8 mouse cellular contexts compared by ENCODE assay signal in genomic region chr12:101819570-101819969, GRCm38 (mm10). TPM values are rescaled to one million over a fixed set of nuclear protein-coding genes. Genes with fewer than 3 reads are reported as not detected.
DNase-seq lines count a peak whose midpoint lies in the region; ATAC-seq and TF ChIP-seq lines count a peak whose summit lies in the region.

No protein-coding gene starts in this region.

- H3K9me3 ChIP-seq in kidney, embryonic 15.5 days (replicated peaks): no peaks in the 10 kb centered on the region
- H3K9me3 ChIP-seq in embryonic facial prominence, embryonic 14.5 days (ENCODE audit: control insufficient read depth, low read length): no peaks in the 10 kb centered on the region
- no peaks in the 10 kb centered on the region for H3K9me3 ChIP-seq in intestine, embryonic 15.5 days
- no peaks in the 10 kb centered on the region for H3K9me3 ChIP-seq in midbrain, postnatal 0 days (ENCODE audit: low read length)

- 0 out of 2 replicates have a peak, but pooled peaks have one; percentile 49 for ATAC-seq in kidney, embryonic 15.5 days (replicated peaks; ENCODE audit: low FRiP score)
- ATAC-seq in embryonic facial prominence, embryonic 14.5 days (ENCODE audit: low read depth): no peak
- ATAC-seq in intestine, embryonic 15.5 days: no peak
- 0 out of 2 replicates have a peak, but pooled peaks have one; percentile 15 for ATAC-seq in midbrain, postnatal 0 days (ENCODE audit: low FRiP score)
- no peak for ATAC-seq in erythroid progenitor cell, adult 5-6 weeks (replicated peaks; ENCODE audit: low FRiP score, poor library complexity, severe bottlenecking)

- H3K27me3 ChIP-seq in kidney, embryonic 15.5 days: peaks cover 12% of the 10 kb centered on the region; the same call in 1 of the 2 replicates
- no peaks in the 10 kb centered on the region for H3K27me3 ChIP-seq in embryonic facial prominence, embryonic 14.5 days (replicated peaks; ENCODE audit: control insufficient read depth, insufficient read depth, low read length)
- H3K27me3 ChIP-seq in intestine, embryonic 15.5 days (replicated peaks): no peaks in the 10 kb centered on the region
- no peaks in the 10 kb centered on the region; the same call in 1 of the 2 replicates for H3K27me3 ChIP-seq in midbrain, postnatal 0 days (ENCODE audit: insufficient read depth, low read length)

- TF ChIP-seq CTCF in midbrain, postnatal 0 days (IDR thresholded peaks at IDR 0.05): no peak

- DNase-seq in kidney, adult 8-10 months: no peak
- no peak for DNase-seq in embryonic facial prominence, embryonic 14.5 days (ENCODE audit: low spot score)
- no peak for DNase-seq in midbrain, postnatal 0 days (ENCODE audit: low spot score)
- no peak for DNase-seq in adrenal gland, postnatal 36 days
- no peak for DNase-seq in layer of hippocampus, adult 8-10 months (ENCODE audit: low spot score in 2 of 2)

- H3K4me1 ChIP-seq in kidney, embryonic 15.5 days: peaks cover 11% of the 10 kb centered on the region
- H3K4me1 ChIP-seq in embryonic facial prominence, embryonic 14.5 days (ENCODE audit: control insufficient read depth, insufficient read depth, low read length): peaks cover 20% of the 10 kb centered on the region
- H3K4me1 ChIP-seq in intestine, embryonic 15.5 days (replicated peaks): peaks cover 11% of the 10 kb centered on the region
- H3K4me1 ChIP-seq in midbrain, postnatal 0 days (ENCODE audit: insufficient read depth, low read length): peaks cover 4% of the 10 kb centered on the region; the same call in 1 of the 2 replicates

- 31% methylated on average over 9 of the region's 9 CpGs for WGBS in kidney, embryonic 15.5 days
- WGBS in embryonic facial prominence, embryonic 14.5 days: 39% methylated on average over 9 of the region's 9 CpGs
- WGBS in intestine, embryonic 15.5 days: 35% methylated on average over 9 of the region's 9 CpGs
- 48% methylated on average over 9 of the region's 9 CpGs for WGBS in midbrain, postnatal 0 days

- H3K27ac ChIP-seq in kidney, embryonic 15.5 days: peak overlapping the region; percentile 87; the same call in 1 of the 2 replicates
- H3K27ac ChIP-seq in embryonic facial prominence, embryonic 14.5 days (replicated peaks; ENCODE audit: low read depth, low read length): peak overlapping the region; percentile 95; the same call in 1 of the 2 replicates
- H3K27ac ChIP-seq in intestine, embryonic 15.5 days: no peak overlapping the region
- no peak overlapping the region for H3K27ac ChIP-seq in midbrain, postnatal 0 days (ENCODE audit: low read depth, low read length)

- 0 out of 2 replicates have a peak overlapping the region, but pooled peaks have one; percentile 47 for H3K9ac ChIP-seq in kidney, embryonic 15.5 days
- H3K9ac ChIP-seq in embryonic facial prominence, embryonic 14.5 days (ENCODE audit: low read depth, low read length): peak overlapping the region; percentile 61; the same call in 1 of the 2 replicates
- H3K9ac ChIP-seq in intestine, embryonic 15.5 days: peak overlapping the region; percentile 32; the same call in 1 of the 2 replicates
- H3K9ac ChIP-seq in midbrain, postnatal 0 days (replicated peaks; ENCODE audit: low read length, poor library complexity, severe bottlenecking): no peak overlapping the region

- H3K4me3 ChIP-seq in kidney, embryonic 15.5 days (replicated peaks): peak overlapping the region; percentile 58
- peak overlapping the region; percentile 56 for H3K4me3 ChIP-seq in embryonic facial prominence, embryonic 14.5 days (ENCODE audit: low read depth, low read length)
- peak overlapping the region; percentile 51 for H3K4me3 ChIP-seq in intestine, embryonic 15.5 days (replicated peaks)
- peak overlapping the region; percentile 56 for H3K4me3 ChIP-seq in midbrain, postnatal 0 days (ENCODE audit: low read depth, low read length)

- peak overlapping the region; percentile 97 for H3K4me2 ChIP-seq in kidney, embryonic 15.5 days
- H3K4me2 ChIP-seq in embryonic facial prominence, embryonic 14.5 days (ENCODE audit: low read depth, low read length): peak overlapping the region; percentile 87
- peak overlapping the region; percentile 97 for H3K4me2 ChIP-seq in intestine, embryonic 15.5 days (replicated peaks)
- H3K4me2 ChIP-seq in midbrain, postnatal 0 days (ENCODE audit: low read depth, low read length, poor library complexity, severe bottlenecking): peak overlapping the region; percentile 98

- H3K36me3 ChIP-seq in kidney, embryonic 15.5 days: no peaks in the 10 kb centered on the region
- H3K36me3 ChIP-seq in embryonic facial prominence, embryonic 14.5 days (ENCODE audit: control insufficient read depth, insufficient read depth, low read length): no peaks in the 10 kb centered on the region
- no peaks in the 10 kb centered on the region for H3K36me3 ChIP-seq in intestine, embryonic 15.5 days
- no peaks in the 10 kb centered on the region for H3K36me3 ChIP-seq in midbrain, postnatal 0 days (ENCODE audit: insufficient read depth, low read length)

RNA-seq across cellular contexts. Expression of gene Fbln5, which starts 0.7 kb away (rescaled TPM):
- 111 and 112 TPM in 2 replicates for polyA plus RNA-seq in kidney, embryonic 15.5 days (2015; fragmentation: Nextera tagmentation; extraction: Ambion mirVana)
- 143 and 156 TPM in 2 replicates for polyA plus RNA-seq in embryonic facial prominence, embryonic 14.5 days (2014; fragmentation: Nextera tagmentation; extraction: Ambion mirVana)
- 62.5 and 63.9 TPM in 2 replicates for polyA plus RNA-seq in intestine, embryonic 15.5 days (2015; fragmentation: Nextera tagmentation; extraction: Ambion mirVana)
- total RNA-seq in midbrain, postnatal 0 days (2014; rRNA removed): 10.7 and 11.0 TPM in 2 replicates
- 16.7 and 19.8 TPM in 2 replicates for polyA plus RNA-seq in midbrain, postnatal 0 days (2015; fragmentation: Nextera tagmentation; extraction: Ambion mirVana)
- total RNA-seq in erythroid progenitor cell, adult 5-6 weeks (2015; ENCODE audit: low replicate concordance): not detected in 2 replicates
- 1.3 TPM in 1 of 2 replicates, not detected in the other for total RNA-seq in erythroid progenitor cell, adult 5-6 weeks (2017; ENCODE audit: low replicate concordance)
- 10 to 100 TPM; 67.9 to 72.8 TPM for total RNA-seq in adrenal gland, postnatal 36 days (2021)
- 1 to 10 TPM; 4.7 to 7.6 (median 6.0) TPM for total RNA-seq in layer of hippocampus, adult 8-10 months (2022)

Comparison
In these comparisons a context has a peak if more than half of its experiments do, and no peak if none do; other contexts are left out.
1. ATAC-seq: peak in kidney, embryonic 15.5 days (single experiment) and midbrain, postnatal 0 days (single experiment); none in embryonic facial prominence, embryonic 14.5 days (single experiment), intestine, embryonic 15.5 days (single experiment) and erythroid progenitor cell, adult 5-6 weeks (single experiment).
2. H3K27ac ChIP-seq: peak in kidney, embryonic 15.5 days (single experiment) and embryonic facial prominence, embryonic 14.5 days (single experiment); none in intestine, embryonic 15.5 days (single experiment) and midbrain, postnatal 0 days (single experiment).
3. Peak in every context shown above with its lines, with median percentiles within 50 percentile points of each other: H3K4me2 ChIP-seq and H3K4me3 ChIP-seq.